Mouse (Mus musculus): ENCODE measurements around the gene Chst11. TPM values are rescaled to one million over a fixed set of nuclear protein-coding genes. Genes with fewer than 3 reads are reported as not detected.

Gene Chst11
- polyA plus RNA-seq, 1 experiment, result 12.1 TPM

GRCm38 (mm10) chr10:83079755-83080154 is 94.5 kb downstream of the Chst11 start:
- Histone ChIP-seq H3ac (ENCODE audit: control insufficient read depth, insufficient read length) (no peak overlapping the region), H3K4me3 (no peak overlapping the region), H3K4me2 (ENCODE audit: low read depth) (no peak overlapping the region), H3K36me3 (ENCODE audit: control insufficient read depth, insufficient read depth) (no peaks in the 10 kb centered on the region), H3K27me3 (ENCODE audit: control insufficient read depth, insufficient read depth, insufficient read length) (no peaks in the 10 kb centered on the region), H3K79me2 (ENCODE audit: control insufficient read depth, insufficient read depth) (no peaks in the 10 kb centered on the region)
- TF ChIP-seq POLR2A (IDR thresholded peaks at IDR 0.05; ENCODE audit: insufficient read length, low read depth) (no peak), SRF (IDR thresholded peaks at IDR 0.05; ENCODE audit: control insufficient read depth, insufficient read length, low read depth) (no peak), MAX (IDR thresholded peaks at IDR 0.05; ENCODE audit: low read depth) (no peak), MYOG (IDR thresholded peaks at IDR 0.05; ENCODE audit: control insufficient read depth in 1 of 3, insufficient read depth in 1 of 3, insufficient read length in 2 of 3, low read depth in 2 of 3) (no peak), POLR2AphosphoS2 (IDR thresholded peaks at IDR 0.05; ENCODE audit: insufficient read length, low read depth) (no peak), MYOD1 (IDR thresholded peaks at IDR 0.05; ENCODE audit: control insufficient read depth in 1 of 3, insufficient read length in 2 of 3, low read depth in 2 of 3) (no peak), REST (IDR thresholded peaks at IDR 0.05; ENCODE audit: insufficient read depth, insufficient read length) (no peak), USF1 (IDR thresholded peaks at IDR 0.05; ENCODE audit: low read depth) (no peak), TCF3 (IDR thresholded peaks at IDR 0.05; ENCODE audit: insufficient read length, low read depth) (no peak), TCF12 (IDR thresholded peaks at IDR 0.05; ENCODE audit: insufficient read depth, poor library complexity, severe bottlenecking) (no peak), CEBPB (IDR thresholded peaks at IDR 0.05; ENCODE audit: insufficient read depth, poor library complexity, severe bottlenecking) (no peak)

- Histone ChIP-seq H3K4me2 (ENCODE audit: low read depth) (no peak overlapping the region), H3K27me3 (ENCODE audit: control insufficient read depth, insufficient read depth, insufficient read length) (no peaks in the 10 kb centered on the region), H3K4me3 (no peak overlapping the region), H3ac (ENCODE audit: control insufficient read depth, insufficient read length) (no peak overlapping the region), H3K79me2 (ENCODE audit: control insufficient read depth, insufficient read depth) (no peaks in the 10 kb centered on the region), H3K36me3 (ENCODE audit: control insufficient read depth, insufficient read depth) (no peaks in the 10 kb centered on the region)
- TF ChIP-seq E2F4 (IDR thresholded peaks at IDR 0.05; ENCODE audit: insufficient read depth) (no peak), TCF12 (IDR thresholded peaks at IDR 0.05; ENCODE audit: insufficient read depth, poor library complexity, severe bottlenecking) (no peak), SRF (IDR thresholded peaks at IDR 0.05; ENCODE audit: control insufficient read depth, insufficient read length, low read depth) (no peak), REST (IDR thresholded peaks at IDR 0.05; ENCODE audit: insufficient read depth, insufficient read length) (no peak), TCF3 (IDR thresholded peaks at IDR 0.05; ENCODE audit: insufficient read length, low read depth) (no peak), POLR2AphosphoS2 (IDR thresholded peaks at IDR 0.05; ENCODE audit: insufficient read length, low read depth) (no peak), USF1 (IDR thresholded peaks at IDR 0.05; ENCODE audit: low read depth) (no peak), MAX (IDR thresholded peaks at IDR 0.05; ENCODE audit: low read depth) (no peak), CEBPB (IDR thresholded peaks at IDR 0.05; ENCODE audit: insufficient read depth, poor library complexity, severe bottlenecking) (no peak), MYOD1 (IDR thresholded peaks at IDR 0.05; ENCODE audit: control insufficient read depth in 1 of 3, insufficient read length in 2 of 3, low read depth in 2 of 3) (no peak), POLR2A (IDR thresholded peaks at IDR 0.05; ENCODE audit: insufficient read length, low read depth) (no peak), MYOG (IDR thresholded peaks at IDR 0.05; ENCODE audit: control insufficient read depth in 1 of 3, insufficient read depth in 1 of 3, insufficient read length in 2 of 3, low read depth in 2 of 3) (no peak)
Measured at GRCm38 (mm10) chr10:83080275-83080741, 95.0 kb downstream of the Chst11 start.

- Histone ChIP-seq H3K79me2 (ENCODE audit: control insufficient read depth, insufficient read depth) (no peaks in the 10 kb centered on the region), H3K27me3 (ENCODE audit: control insufficient read depth, insufficient read depth, insufficient read length) (no peaks in the 10 kb centered on the region), H3K36me3 (ENCODE audit: control insufficient read depth, insufficient read depth) (no peaks in the 10 kb centered on the region), H3K4me2 (ENCODE audit: low read depth) (no peak overlapping the region), H3ac (ENCODE audit: control insufficient read depth, insufficient read length) (no peak overlapping the region), H3K4me3 (no peak overlapping the region)
- TF ChIP-seq REST (IDR thresholded peaks at IDR 0.05; ENCODE audit: insufficient read depth, insufficient read length) (no peak), USF1 (IDR thresholded peaks at IDR 0.05; ENCODE audit: low read depth) (no peak), TCF3 (IDR thresholded peaks at IDR 0.05; ENCODE audit: insufficient read length, low read depth) (no peak), MYOD1 (IDR thresholded peaks at IDR 0.05; ENCODE audit: control insufficient read depth in 1 of 3, insufficient read length in 2 of 3, low read depth in 2 of 3) (no peak), MYOG (IDR thresholded peaks at IDR 0.05; ENCODE audit: control insufficient read depth in 1 of 3, insufficient read depth in 1 of 3, insufficient read length in 2 of 3, low read depth in 2 of 3) (no peak), TCF12 (IDR thresholded peaks at IDR 0.05; ENCODE audit: insufficient read depth, poor library complexity, severe bottlenecking) (no peak), MAX (IDR thresholded peaks at IDR 0.05; ENCODE audit: low read depth) (no peak), SRF (IDR thresholded peaks at IDR 0.05; ENCODE audit: control insufficient read depth, insufficient read length, low read depth) (no peak), CEBPB (IDR thresholded peaks at IDR 0.05; ENCODE audit: insufficient read depth, poor library complexity, severe bottlenecking) (no peak), E2F4 (IDR thresholded peaks at IDR 0.05; ENCODE audit: insufficient read depth) (no peak), POLR2AphosphoS2 (IDR thresholded peaks at IDR 0.05; ENCODE audit: insufficient read length, low read depth) (no peak), POLR2A (IDR thresholded peaks at IDR 0.05; ENCODE audit: insufficient read length, low read depth) (no peak)
Measured at GRCm38 (mm10) chr10:83080930-83081329, 95.6 kb downstream of the Chst11 start.

- Histone ChIP-seq H3K79me2 (ENCODE audit: control insufficient read depth, insufficient read depth) (no peaks in the 10 kb centered on the region), H3K27me3 (ENCODE audit: control insufficient read depth, insufficient read depth, insufficient read length) (no peaks in the 10 kb centered on the region), H3ac (ENCODE audit: control insufficient read depth, insufficient read length) (no peak overlapping the region), H3K36me3 (ENCODE audit: control insufficient read depth, insufficient read depth) (no peaks in the 10 kb centered on the region), H3K4me2 (ENCODE audit: low read depth) (no peak overlapping the region), H3K4me3 (no peak overlapping the region)
- no peak for TF ChIP-seq SRF (IDR thresholded peaks at IDR 0.05; ENCODE audit: control insufficient read depth, insufficient read length, low read depth)
Measured at GRCm38 (mm10) chr10:83083946-83084345, 98.6 kb downstream of the Chst11 start.

- Histone ChIP-seq H3K4me2 (ENCODE audit: low read depth) (no peak overlapping the region), H3K27me3 (ENCODE audit: control insufficient read depth, insufficient read depth, insufficient read length) (no peaks in the 10 kb centered on the region), H3K36me3 (ENCODE audit: control insufficient read depth, insufficient read depth) (no peaks in the 10 kb centered on the region), H3K4me3 (no peak overlapping the region), H3ac (ENCODE audit: control insufficient read depth, insufficient read length) (no peak overlapping the region), H3K79me2 (ENCODE audit: control insufficient read depth, insufficient read depth) (no peaks in the 10 kb centered on the region)
- no peak for TF ChIP-seq USF1 (IDR thresholded peaks at IDR 0.05; ENCODE audit: low read depth)
- no peak for TF ChIP-seq CEBPB (IDR thresholded peaks at IDR 0.05; ENCODE audit: insufficient read depth, poor library complexity, severe bottlenecking)
- no peak for TF ChIP-seq E2F4 (IDR thresholded peaks at IDR 0.05; ENCODE audit: insufficient read depth)
- TF ChIP-seq MAX (IDR thresholded peaks at IDR 0.05; ENCODE audit: low read depth), result no peak
- TF ChIP-seq MYOD1 (IDR thresholded peaks at IDR 0.05; ENCODE audit: control insufficient read depth in 1 of 3, insufficient read length in 2 of 3, low read depth in 2 of 3), result no peak
- no peak for TF ChIP-seq TCF3 (IDR thresholded peaks at IDR 0.05; ENCODE audit: insufficient read length, low read depth)
- TF ChIP-seq POLR2A (IDR thresholded peaks at IDR 0.05; ENCODE audit: insufficient read length, low read depth), result no peak
- TF ChIP-seq SRF (IDR thresholded peaks at IDR 0.05; ENCODE audit: control insufficient read depth, insufficient read length, low read depth), result no peak
- TF ChIP-seq TCF12 (IDR thresholded peaks at IDR 0.05; ENCODE audit: insufficient read depth, poor library complexity, severe bottlenecking), result no peak
- no peak for TF ChIP-seq REST (IDR thresholded peaks at IDR 0.05; ENCODE audit: insufficient read depth, insufficient read length)
- no peak for TF ChIP-seq POLR2AphosphoS2 (IDR thresholded peaks at IDR 0.05; ENCODE audit: insufficient read length, low read depth)
- TF ChIP-seq MYOG (IDR thresholded peaks at IDR 0.05; ENCODE audit: control insufficient read depth in 1 of 3, insufficient read depth in 1 of 3, insufficient read length in 2 of 3, low read depth in 2 of 3), result no peak
Measured at GRCm38 (mm10) chr10:83088318-83088717, 103.0 kb downstream of the Chst11 start.

Data from myocyte (in vitro differentiated cells).